Mouse (Mus musculus) layer of hippocampus, adult 11-12 months (tissue): Measurements from ENCODE around the gene Vmn1r177.
"Not testable (repeated sequence)": the region's sequence is repeated elsewhere in the genome, so short reads cannot be mapped to it uniquely, and the experiment has no call there.

Source experiments
- DNase-seq: peaks from one replicate; pipeline ENCODE4 v3.0.0; 2022; ENCODE audit warnings: low spot score

The Vmn1r177 gene

GRCm38 (mm10) chr7:23866349-23866748 lies at the start of gene Vmn1r177:
Gene Vmn1r177 (minus strand): TSS chr7:23866449.
- DNase-seq = not testable (repeated sequence)

- DNase-seq = no peak
Measured at GRCm38 (mm10) chr7:23891709-23892108, 25.5 kb upstream of the Vmn1r177 start, which contains the start of gene Vmn1r178. Gene Vmn1r178 (plus strand): TSS chr7:23892009.

- DNase-seq = not testable (repeated sequence)
Measured at GRCm38 (mm10) chr7:23876918-23877317, 10.7 kb upstream of the Vmn1r177 start.

GRCm38 (mm10) chr7:23837272-23837671 lies 29.0 kb downstream of the Vmn1r177 start, which contains the start of gene Vmn1r176:
Gene Vmn1r176 (minus strand): TSS chr7:23837372.
- not testable (repeated sequence) for DNase-seq
